Mouse (Mus musculus) embryonic facial prominence, embryonic 13.5 days (tissue): ENCODE data around the gene Mad2l1bp. TPM values are rescaled to one million over a fixed set of nuclear protein-coding genes. Genes with fewer than 3 reads are reported as not detected.
A peak's percentile ranks its signal among the peaks of the same experiment; 100 is the strongest.

Experiments used
- ATAC-seq: fragments of 200-750 bp; cut with Nextera tagmentation; 2 replicates; pipeline ENCODE4 v1.8.0; 2017; ENCODE audit warnings: low read depth; ENCODE audit not compliant: insufficient number of reproducible peaks, insufficient read depth, low FRiP score, low TSS enrichment
- H3K27ac ChIP-seq: fragments of 300-500 bp; sonication (generic); 2 replicates; pipeline ENCODE4 v1.5.1; 2015; ENCODE audit warnings: moderate library complexity, mild to moderate bottlenecking, inconsistent platforms
- H3K27me3 ChIP-seq: fragments of 300-500 bp; sonication (generic); 2 replicates; pipeline ENCODE4 v1.6.1; 2015; ENCODE audit warnings: mild to moderate bottlenecking, inconsistent platforms
- H3K36me3 ChIP-seq: fragments of 300-500 bp; sonication (generic); 2 replicates; pipeline ENCODE4 v1.6.1; 2015; ENCODE audit warnings: mild to moderate bottlenecking, inconsistent platforms
- H3K4me1 ChIP-seq: fragments of 300-500 bp; sonication (generic); 2 replicates; pipeline ENCODE4 v1.6.1; 2015; ENCODE audit warnings: inconsistent platforms
- H3K4me2 ChIP-seq: fragments of 300-500 bp; sonication (generic); 2 replicates; pipeline ENCODE4 v1.6.1; 2015; ENCODE audit warnings: moderate library complexity, mild to moderate bottlenecking, inconsistent platforms
- H3K4me3 ChIP-seq: fragments of 300-500 bp; sonication (generic); 2 replicates; pipeline ENCODE4 v1.5.1; 2015; ENCODE audit warnings: mild to moderate bottlenecking, inconsistent platforms
- H3K9ac ChIP-seq: fragments of 300-500 bp; sonication (generic); 2 replicates; pipeline ENCODE4 v1.6.1; 2015; ENCODE audit warnings: mild to moderate bottlenecking, inconsistent platforms
- H3K9me3 ChIP-seq: fragments of 300-500 bp; sonication (generic); 2 replicates; pipeline ENCODE4 v1.6.1; 2016; ENCODE audit warnings: inconsistent platforms
- WGBS: fragments of 180-500 bp; shearing (Covaris S2); methylation state at CpG from one replicate; pipeline ENCODE4 v1.1.7; 2015; ENCODE audit warnings: mixed read lengths; 5-methylcytosine and 5-hydroxymethylcytosine counted together
- polyA plus RNA-seq: library from polyadenylated mRNA; unstranded; fragments of >200 nt; fragmentation: Nextera tagmentation; extraction: Ambion mirVana; gene quantifications from 2 replicates; pipeline ENCODE4 v1.2.1, GENCODE M21; 2015

Gene Mad2l1bp
- polyA plus RNA-seq, 1 experiment from 2014 or later: 36.9 TPM

DNA sequence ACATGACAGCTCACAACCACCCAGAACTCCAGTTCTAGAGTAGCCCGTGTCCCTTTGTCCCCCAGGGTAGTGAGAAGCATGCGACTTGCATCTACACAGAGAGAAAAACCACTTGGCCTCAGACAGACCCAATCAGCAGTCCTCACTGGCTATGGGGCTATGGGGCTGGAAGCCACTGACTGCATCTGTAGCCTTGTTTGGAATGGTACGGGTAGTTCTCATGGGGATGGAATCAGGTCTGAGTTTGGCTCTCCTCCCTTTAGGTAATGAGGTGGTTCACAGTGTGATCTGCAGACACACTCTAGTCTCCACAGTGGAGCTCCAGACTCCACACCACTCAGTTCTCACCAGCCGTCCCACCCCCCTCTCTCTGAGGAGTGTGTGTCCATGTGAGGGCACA, 30.1 kb downstream of the Mad2l1bp start:
- Histone ChIP-seq H3K9me3 (no peaks in the 10 kb centered on the region), H3K4me3 (no peak overlapping the region), H3K36me3 (peaks cover 89% of the 10 kb centered on the region), H3K9ac (no peak overlapping the region), H3K27ac (no peak overlapping the region), H3K27me3 (no peaks in the 10 kb centered on the region), H3K4me2 (no peak overlapping the region), H3K4me1 (peaks cover 3% of the 10 kb centered on the region)
- no peak for ATAC-seq
- WGBS: 90% methylated on average over 4 of the region's 4 CpGs

DNA sequence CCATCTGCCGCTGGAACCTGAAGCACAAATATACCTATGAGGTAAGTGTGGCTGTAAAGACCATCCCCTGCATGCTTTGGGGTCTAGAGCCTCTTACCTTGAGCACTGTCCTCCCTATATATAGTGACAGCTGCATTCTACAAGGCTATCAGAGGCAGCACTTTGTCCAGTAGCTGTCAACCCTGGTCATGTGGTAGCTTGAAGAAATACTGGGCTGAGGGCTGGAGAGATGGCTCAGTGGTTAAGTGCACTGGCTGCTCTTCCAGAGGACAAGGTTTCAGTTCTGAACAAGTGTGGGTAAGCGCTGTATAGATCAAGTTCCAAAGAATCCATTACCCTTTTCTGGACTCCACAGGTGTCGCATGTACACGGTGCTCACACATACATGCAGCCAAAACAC, 30.6 kb downstream of the Mad2l1bp start:
- peaks cover 8% of the 10 kb centered on the region for H3K4me1 ChIP-seq
- WGBS: 97% methylated on average over 4 of the region's 4 CpGs
- H3K9me3 ChIP-seq: no peaks in the 10 kb centered on the region
- ATAC-seq: no peak
- H3K4me3 ChIP-seq: no peak overlapping the region
- H3K9ac ChIP-seq: no peak overlapping the region
- H3K4me2 ChIP-seq: no peak overlapping the region
- no peaks in the 10 kb centered on the region for H3K27me3 ChIP-seq
- H3K27ac ChIP-seq: no peak overlapping the region
- H3K36me3 ChIP-seq: peaks cover 89% of the 10 kb centered on the region

- no peak overlapping the region for H3K4me2 ChIP-seq
- WGBS: 83% methylated on average over 10 of the region's 10 CpGs
- H3K27ac ChIP-seq: no peak overlapping the region
- ATAC-seq: no peak
- H3K4me1 ChIP-seq: peaks cover 39% of the 10 kb centered on the region
- H3K9ac ChIP-seq: no peak overlapping the region
- H3K27me3 ChIP-seq: no peaks in the 10 kb centered on the region
- H3K4me3 ChIP-seq: no peak overlapping the region
- no peaks in the 10 kb centered on the region for H3K9me3 ChIP-seq
- H3K36me3 ChIP-seq: peaks cover 61% of the 10 kb centered on the region
These were observed 33.7 kb downstream of the Mad2l1bp start for GRCm38 (mm10) chr17:46119641-46120040.

DNA sequence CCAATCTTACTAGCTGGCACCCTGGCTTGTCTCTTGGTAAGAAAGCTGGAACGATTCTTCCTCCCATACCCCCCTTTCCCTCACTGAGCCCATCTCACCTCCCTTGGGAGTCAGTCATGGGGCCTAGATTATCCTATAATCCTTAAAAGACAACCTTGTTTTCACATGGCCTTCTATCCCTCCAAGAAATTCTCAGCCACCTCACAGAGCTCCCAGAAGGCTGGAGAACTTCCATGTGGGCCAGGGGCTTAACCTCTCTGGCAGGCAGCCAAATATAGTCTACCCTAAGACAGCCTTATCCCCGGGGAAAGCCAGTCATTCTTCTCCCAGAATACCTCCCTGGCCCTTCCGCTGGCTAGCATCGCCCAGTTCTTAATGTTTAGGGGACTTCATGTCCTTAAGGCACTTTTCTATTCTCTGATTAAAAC, 34.9 kb downstream of the Mad2l1bp start:
- no peak overlapping the region for H3K4me2 ChIP-seq
- no peak overlapping the region for H3K27ac ChIP-seq
- no peaks in the 10 kb centered on the region for H3K27me3 ChIP-seq
- H3K36me3 ChIP-seq: peaks cover 49% of the 10 kb centered on the region
- no peaks in the 10 kb centered on the region for H3K9me3 ChIP-seq
- ATAC-seq: no peak
- H3K4me1 ChIP-seq: peaks cover 47% of the 10 kb centered on the region
- WGBS: 66% methylated on average over 4 of the region's 4 CpGs
- no peak overlapping the region for H3K9ac ChIP-seq
- no peak overlapping the region for H3K4me3 ChIP-seq

DNA sequence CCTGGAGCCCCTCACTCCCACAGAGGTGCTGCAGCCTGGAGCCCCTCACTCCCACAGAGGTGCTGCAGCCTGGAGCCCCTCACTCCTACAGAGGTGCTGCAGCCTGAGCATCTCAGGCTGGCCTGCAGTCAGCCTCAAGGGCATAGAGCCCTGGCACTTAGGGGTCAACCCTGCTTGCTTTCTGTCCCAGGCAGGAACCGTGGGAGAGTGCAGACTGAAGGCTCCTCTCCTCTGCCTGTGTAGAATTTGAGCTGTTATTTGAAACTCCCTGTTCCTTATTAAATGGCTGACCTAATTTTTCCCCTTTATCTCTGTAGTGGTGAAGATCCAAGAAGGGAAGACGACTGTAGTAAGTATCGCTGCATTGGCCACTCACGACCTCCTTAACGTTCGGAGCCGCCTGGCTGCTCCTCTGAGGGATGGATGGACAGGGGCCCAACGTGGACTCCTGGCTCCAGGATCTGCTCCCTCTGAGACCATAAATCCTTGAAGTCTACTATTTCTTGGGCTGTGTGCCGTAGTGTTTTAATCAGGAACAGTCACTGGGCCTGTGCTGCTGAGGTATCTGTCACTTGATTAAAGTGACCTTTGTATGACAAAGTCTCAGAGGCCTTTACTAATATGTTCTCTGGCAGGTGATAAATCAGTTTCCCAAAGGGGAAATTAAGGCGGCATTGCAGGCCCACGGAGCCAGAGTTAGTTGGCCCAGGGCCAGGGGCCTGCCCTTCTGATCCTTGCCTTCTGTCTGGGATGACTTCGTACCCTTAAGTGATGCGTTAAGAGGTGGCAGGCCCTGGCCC, 35.5 kb downstream of the Mad2l1bp start:
- Histone ChIP-seq H3K27me3 (no peaks in the 10 kb centered on the region), H3K9me3 (no peaks in the 10 kb centered on the region), H3K36me3 (peaks cover 43% of the 10 kb centered on the region), H3K27ac (peak overlapping the region; percentile 83), H3K9ac (0 out of 2 replicates have a peak overlapping the region, but pooled peaks have one; percentile 21), H3K4me2 (no peak overlapping the region), H3K4me3 (no peak overlapping the region), H3K4me1 (peaks cover 47% of the 10 kb centered on the region)
- 46% methylated on average over 13 of the region's 13 CpGs for WGBS
- no peak for ATAC-seq

DNA sequence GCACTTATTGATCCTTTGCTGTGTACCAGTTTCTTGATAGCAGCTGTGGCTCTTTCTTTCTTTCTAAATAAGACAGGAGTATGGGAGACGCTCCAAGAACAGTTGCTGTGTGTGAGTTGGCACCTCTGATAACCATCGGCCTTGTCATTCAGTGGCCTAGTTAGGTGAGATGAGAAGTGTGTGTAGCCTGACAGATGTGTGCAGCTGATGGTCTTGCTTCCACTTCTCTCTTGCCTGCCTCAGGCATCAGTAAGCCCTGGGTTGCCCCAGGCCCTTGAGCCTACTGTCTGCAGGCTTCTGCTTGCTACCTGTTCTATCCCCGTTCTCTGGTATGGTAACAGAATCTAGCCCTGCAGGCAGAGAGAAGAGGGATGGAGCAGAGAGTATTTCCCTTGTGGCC, 36.5 kb downstream of the Mad2l1bp start:
- peak overlapping the region; percentile 12; the same call in 1 of the 2 replicates for H3K9ac ChIP-seq
- H3K36me3 ChIP-seq: peaks cover 33% of the 10 kb centered on the region
- no peak for ATAC-seq
- H3K27ac ChIP-seq: peak overlapping the region; percentile 83
- H3K9me3 ChIP-seq: no peaks in the 10 kb centered on the region
- 70% methylated on average over 3 of the region's 3 CpGs for WGBS
- peak overlapping the region; percentile 1; the same call in 1 of the 2 replicates for H3K4me2 ChIP-seq
- no peak overlapping the region for H3K4me3 ChIP-seq
- H3K27me3 ChIP-seq: no peaks in the 10 kb centered on the region
- peaks cover 47% of the 10 kb centered on the region for H3K4me1 ChIP-seq

DNA sequence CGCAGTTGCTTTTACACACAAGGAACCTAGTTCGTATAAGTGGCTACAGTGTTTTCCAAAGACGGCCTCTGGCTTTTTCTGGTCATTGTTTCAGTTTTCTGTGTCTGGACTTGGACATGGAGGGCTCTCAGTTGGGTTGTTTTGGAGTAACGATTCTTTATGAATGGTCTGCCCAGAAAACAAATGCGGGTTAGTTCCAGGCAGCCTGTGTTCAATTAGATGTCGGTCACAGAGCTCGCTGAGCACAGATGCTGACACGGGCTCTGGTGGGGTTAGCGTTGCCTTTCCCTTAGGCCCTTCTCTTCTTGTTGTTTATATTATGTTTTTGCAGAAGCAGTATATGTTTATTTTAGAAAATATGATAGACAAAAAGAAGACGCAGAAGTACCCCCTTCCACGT, 37.2 kb downstream of the Mad2l1bp start:
- no peak overlapping the region for H3K4me3 ChIP-seq
- WGBS: 35% methylated on average over 11 of the region's 11 CpGs
- no peak overlapping the region for H3K9ac ChIP-seq
- no peaks in the 10 kb centered on the region for H3K27me3 ChIP-seq
- no peak for ATAC-seq
- peaks cover 53% of the 10 kb centered on the region for H3K4me1 ChIP-seq
- peak overlapping the region; percentile 32 for H3K4me2 ChIP-seq
- peaks cover 31% of the 10 kb centered on the region for H3K36me3 ChIP-seq
- H3K27ac ChIP-seq: peak overlapping the region; percentile 83
- no peaks in the 10 kb centered on the region for H3K9me3 ChIP-seq

DNA sequence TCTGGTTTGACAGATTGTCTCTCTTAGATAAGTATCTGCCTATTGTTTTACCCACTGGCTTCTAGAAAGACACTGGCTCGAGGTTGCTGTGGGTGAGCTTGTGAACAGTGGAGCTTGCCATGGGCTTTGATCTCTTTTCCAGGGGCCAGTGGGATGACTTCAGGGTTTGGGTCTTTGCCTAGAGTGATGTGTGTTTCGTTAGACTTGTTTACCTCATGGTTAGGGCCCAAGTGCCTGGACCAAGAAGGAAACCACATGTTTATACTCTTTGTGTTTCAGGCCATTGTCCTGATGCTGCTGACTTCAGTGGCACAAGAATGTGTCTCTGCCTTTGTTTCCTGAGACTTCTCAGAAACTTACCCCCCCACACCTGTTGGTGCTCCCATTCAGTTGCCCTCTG, 37.9 kb downstream of the Mad2l1bp start:
- H3K9ac ChIP-seq: no peak overlapping the region
- H3K4me2 ChIP-seq: no peak overlapping the region
- H3K9me3 ChIP-seq: no peaks in the 10 kb centered on the region
- peaks cover 31% of the 10 kb centered on the region for H3K36me3 ChIP-seq
- WGBS: 38% methylated on average over 2 of the region's 2 CpGs
- H3K27ac ChIP-seq: peak overlapping the region; percentile 83
- peaks cover 53% of the 10 kb centered on the region for H3K4me1 ChIP-seq
- H3K27me3 ChIP-seq: no peaks in the 10 kb centered on the region
- no peak for ATAC-seq
- H3K4me3 ChIP-seq: no peak overlapping the region

DNA sequence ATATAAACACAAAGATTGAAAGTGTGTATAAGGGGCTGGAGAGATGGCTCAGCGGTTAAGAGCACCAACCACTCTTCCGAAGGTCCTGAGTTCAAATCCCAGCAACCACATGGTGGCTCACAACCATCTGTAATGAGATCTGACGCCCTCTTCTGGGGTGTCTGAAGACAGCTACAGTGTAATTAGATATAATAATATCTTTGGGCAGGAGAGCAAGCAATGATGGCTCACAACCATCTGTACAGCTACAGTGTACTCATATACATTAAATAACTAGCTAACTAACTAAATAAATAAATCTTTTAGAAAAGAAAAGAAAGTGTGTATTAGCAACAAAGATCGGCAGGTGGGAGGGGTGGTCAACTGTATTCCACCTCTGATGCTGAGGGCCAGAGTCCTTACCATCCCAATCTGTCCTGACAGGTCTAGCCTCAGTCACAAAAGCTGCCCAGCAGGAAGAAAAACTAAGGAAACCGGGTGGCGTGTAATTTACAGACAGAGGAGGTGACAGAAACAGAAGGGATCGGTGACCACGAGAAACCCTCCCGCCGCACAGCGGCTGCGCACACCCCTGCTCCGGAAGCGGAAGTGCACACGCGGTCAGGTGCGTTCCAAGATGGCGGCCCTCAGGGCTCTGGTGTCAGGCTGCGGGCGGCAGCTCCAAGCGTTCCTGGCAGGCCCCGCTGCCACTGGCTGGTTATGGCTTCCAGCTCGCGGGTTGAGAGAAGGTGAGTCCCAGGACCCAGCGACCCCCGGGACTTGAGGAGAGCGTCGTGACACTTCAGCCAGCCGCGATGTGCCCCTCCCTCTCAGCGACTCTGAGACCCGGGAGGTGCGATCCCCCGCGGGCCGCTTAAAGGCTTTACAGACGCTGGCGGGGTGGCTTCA, 42.7 kb downstream of the Mad2l1bp start, which contains the start of gene Mrps18a:
TSS of gene Mrps18a (plus strand) at position 585 of the 888 bp plus-strand sequence.
- H3K27me3 ChIP-seq: peaks cover 6% of the 10 kb centered on the region; the same call in 1 of the 2 replicates

GRCm38 (mm10) chr17:46108286-46108685, 45.1 kb downstream of the Mad2l1bp start:
- H3K4me2 ChIP-seq: no peak overlapping the region
- no peak overlapping the region for H3K9ac ChIP-seq
- H3K27me3 ChIP-seq: peaks cover 6% of the 10 kb centered on the region; the same call in 1 of the 2 replicates
- 80% methylated on average over 4 of the region's 4 CpGs for WGBS
- no peak overlapping the region for H3K27ac ChIP-seq
- no peak overlapping the region for H3K4me3 ChIP-seq
- no peaks in the 10 kb centered on the region for H3K36me3 ChIP-seq
- peaks cover 25% of the 10 kb centered on the region for H3K4me1 ChIP-seq
- H3K9me3 ChIP-seq: no peaks in the 10 kb centered on the region
- ATAC-seq: no peak

More for the DNA sequence above, 42.7 kb downstream of the Mad2l1bp start, which contains the start of gene Mrps18a:
- WGBS: 5% methylated on average over 38 of the region's 38 CpGs
- no peaks in the 10 kb centered on the region for H3K9me3 ChIP-seq
- peak; percentile 71 for ATAC-seq
- H3K4me2 ChIP-seq: peak within 1 kb of the TSS; percentile 86
- H3K36me3 ChIP-seq: no peaks in the 10 kb centered on the region
- peak within 1 kb of the TSS; percentile 88 for H3K4me3 ChIP-seq
- H3K4me1 ChIP-seq: peaks cover 28% of the 10 kb centered on the region
- peak within 1 kb of the TSS; percentile 83 for H3K9ac ChIP-seq
- H3K27ac ChIP-seq: peak within 1 kb of the TSS; percentile 75; the same call in 1 of the 2 replicates

GRCm38 (mm10) chr17:46104487-46104886, 48.9 kb downstream of the Mad2l1bp start:
- H3K27ac ChIP-seq: peak overlapping the region; percentile 55; the same call in 1 of the 2 replicates
- H3K27me3 ChIP-seq: peaks cover 2% of the 10 kb centered on the region; the same call in 1 of the 2 replicates
- 22% methylated on average over 12 of the region's 12 CpGs for WGBS
- peak; percentile 75; the same call in 1 of the 2 replicates for ATAC-seq
- peaks cover 34% of the 10 kb centered on the region for H3K4me1 ChIP-seq
- no peak overlapping the region for H3K4me2 ChIP-seq
- no peaks in the 10 kb centered on the region for H3K9me3 ChIP-seq
- H3K4me3 ChIP-seq: no peak overlapping the region
- no peak overlapping the region for H3K9ac ChIP-seq
- H3K36me3 ChIP-seq: no peaks in the 10 kb centered on the region
